Mouse (Mus musculus): ENCODE measurements around the gene Nop58.

- no peak for TF ChIP-seq GATA1 (IDR thresholded peaks at IDR 0.05; ENCODE audit: borderline replicate concordance, low read length)
- TF ChIP-seq FLI1 (IDR thresholded peaks at IDR 0.05; ENCODE audit: low read length) = no peak
Measured at GRCm38 (mm10) chr1:59636349-59636748, 48.4 kb upstream of the Nop58 start.

Measured in megakaryocyte, embryonic 14.5 days (primary cell).